Mouse (Mus musculus): ENCODE measurements around the gene Slx. TPM values are rescaled to one million over a fixed set of nuclear protein-coding genes. Genes with fewer than 3 reads are reported as not detected.
"Not testable (repeated sequence)": the region's sequence is repeated elsewhere in the genome, so short reads cannot be mapped to it uniquely, and the experiment has no call there.

Slx gene
- not detected in 2 replicates for polyA plus RNA-seq (2014; fragmentation: Nextera tagmentation; extraction: Ambion mirVana)

DNA sequence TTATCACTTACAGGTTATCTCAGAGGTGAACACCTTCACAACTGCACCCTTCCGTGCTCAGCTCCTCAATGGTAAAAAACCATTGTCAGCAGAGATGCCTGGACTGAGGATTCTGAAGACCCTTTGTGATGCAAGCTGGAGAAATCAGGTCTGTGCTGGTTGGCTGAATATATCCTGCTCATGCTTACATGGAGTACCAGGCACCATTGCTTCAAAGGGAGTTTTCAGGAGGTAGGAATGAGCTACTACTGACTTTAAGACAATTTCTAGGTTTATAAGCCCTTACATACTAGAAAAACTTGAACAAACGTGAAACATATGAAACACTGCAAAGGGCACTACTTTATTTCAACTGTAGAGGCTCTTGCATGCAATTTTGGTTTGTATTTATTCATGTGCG lies at the start of gene Slx:
TSS of gene Slx (minus strand) at position 101 of the 400 bp plus-strand sequence.
- H3K4me2 ChIP-seq (ENCODE audit: low read depth, severe bottlenecking); H3K4me1 ChIP-seq (ENCODE audit: control insufficient read depth, insufficient read depth, low read length); H3K9me3 ChIP-seq (ENCODE audit: control insufficient read depth, low read length); H3K27me3 ChIP-seq (ENCODE audit: control insufficient read depth, insufficient read depth, low read length); H3K27ac ChIP-seq (replicated peaks; ENCODE audit: low read depth, low read length); H3K9ac ChIP-seq (ENCODE audit: low read length); H3K4me3 ChIP-seq (ENCODE audit: low read depth, low read length); H3K36me3 ChIP-seq (ENCODE audit: control insufficient read depth, insufficient read depth, low read length); DNase-seq (ENCODE audit: low spot score); ATAC-seq (ENCODE audit: insufficient number of reproducible peaks, low FRiP score, low TSS enrichment, low read depth): not testable (repeated sequence)
- WGBS: 71% methylated on average over 3 of the region's 3 CpGs

Small RNAs within 50 kb of the gene (microRNA-seq; reads per million reads assigned to microRNA genes)
- gene Gm27341: not detected

Other genes starting within 250 kb of the Slx start
- not detected in 2 replicates for gene Gm2030, start 235.5 kb downstream of the Slx start, polyA plus RNA-seq (2014; fragmentation: Nextera tagmentation; extraction: Ambion mirVana)
- gene Gm14525, start 157.1 kb upstream of the Slx start, polyA plus RNA-seq (2014; fragmentation: Nextera tagmentation; extraction: Ambion mirVana): not detected in 2 replicates

All from limb, embryonic 11.5 days (tissue).